Mouse (Mus musculus) mesoderm, embryonic 11.5 days (tissue): ENCODE measurements around the gene Trmo.

Source experiments
- DNase-seq: peaks from one replicate; pipeline ENCODE4 v3.0.0-alpha.2; 2012; ENCODE audit warnings: low read depth, low spot score

Gene Trmo

DNA sequence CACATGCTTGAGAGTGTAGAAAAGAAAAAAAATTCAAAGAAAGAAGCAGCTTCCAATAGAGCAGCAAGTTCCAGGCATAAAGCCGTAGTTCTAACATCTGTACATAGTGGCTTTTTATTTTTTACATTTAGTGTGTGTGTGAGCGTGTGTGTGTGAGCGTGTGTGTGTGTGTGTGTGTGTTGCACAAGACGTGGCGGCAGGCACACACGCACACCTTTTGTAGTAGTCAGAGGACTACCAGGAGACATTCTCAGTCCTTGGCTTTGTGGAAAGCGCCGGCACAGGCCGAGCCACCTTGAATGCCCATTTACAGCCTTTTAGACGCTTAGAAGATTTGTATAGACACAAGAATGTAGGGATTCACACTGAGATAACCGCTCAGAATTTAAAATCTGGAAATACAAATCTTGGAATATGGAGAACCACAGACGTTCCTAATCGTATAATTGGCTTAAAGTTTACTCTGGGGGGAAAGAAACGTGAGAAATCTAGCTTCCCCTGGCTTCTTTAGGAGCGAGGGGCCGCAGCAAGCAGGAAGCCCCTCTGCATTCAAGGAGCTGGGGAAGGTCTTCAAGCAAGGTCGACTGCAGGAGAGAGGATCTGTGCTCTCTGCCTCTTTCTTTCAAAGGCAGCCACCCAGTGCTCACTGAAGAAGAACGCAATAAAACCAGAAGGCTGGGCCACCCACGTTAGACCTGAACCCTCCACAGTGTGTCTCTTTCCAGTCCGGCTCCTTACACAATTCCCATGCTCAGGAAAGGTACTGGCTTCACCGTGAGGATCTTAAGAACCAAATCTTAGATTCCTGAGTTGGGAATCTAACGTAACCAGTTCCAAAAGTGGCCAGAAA lies 47.2 kb downstream of the Trmo start:
- no peak for DNase-seq

DNA sequence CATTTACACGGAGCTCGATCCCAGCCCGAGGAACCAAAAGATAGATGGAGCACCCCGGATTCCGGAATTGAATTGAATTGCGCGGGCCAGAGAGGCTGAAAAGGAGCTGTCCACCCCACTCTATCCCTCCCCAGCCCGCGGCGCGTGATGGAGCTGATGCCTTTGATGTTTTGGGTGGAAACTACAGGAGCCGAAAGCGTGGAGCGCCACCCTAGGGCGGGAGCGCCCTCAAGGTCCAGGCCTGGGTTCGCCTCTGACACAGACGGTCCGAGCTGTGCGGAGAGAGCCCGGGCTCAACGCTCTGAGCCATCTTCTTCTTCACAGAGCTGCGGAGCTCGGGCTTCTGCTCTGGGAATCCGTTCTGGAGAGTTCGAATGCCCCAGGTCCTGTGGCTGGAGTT lies 49.7 kb downstream of the Trmo start:
- DNase-seq = no peak

DNA sequence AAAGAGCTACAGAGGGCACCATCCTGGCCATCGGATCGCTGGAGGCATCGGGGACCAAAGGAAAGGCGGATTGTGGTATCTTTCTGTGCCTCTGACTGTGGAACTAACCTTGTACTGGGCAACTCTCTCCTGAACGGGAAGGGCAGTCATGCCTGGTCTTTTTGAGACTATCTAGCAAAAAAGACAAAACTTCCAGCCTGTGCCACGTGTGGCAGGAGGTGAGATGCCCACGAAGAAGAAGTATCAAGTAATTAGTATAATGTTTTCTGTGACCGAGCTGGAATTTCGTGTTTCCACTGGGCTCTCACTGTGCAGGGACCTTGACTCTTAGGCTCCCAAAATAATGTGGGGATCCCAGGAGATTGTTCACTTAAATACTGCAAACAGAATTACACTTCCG lies 50.2 kb downstream of the Trmo start:
- no peak for DNase-seq

GRCm38 (mm10) chr4:46337990-46338389 lies 51.2 kb downstream of the Trmo start:
- DNase-seq = no peak

DNA sequence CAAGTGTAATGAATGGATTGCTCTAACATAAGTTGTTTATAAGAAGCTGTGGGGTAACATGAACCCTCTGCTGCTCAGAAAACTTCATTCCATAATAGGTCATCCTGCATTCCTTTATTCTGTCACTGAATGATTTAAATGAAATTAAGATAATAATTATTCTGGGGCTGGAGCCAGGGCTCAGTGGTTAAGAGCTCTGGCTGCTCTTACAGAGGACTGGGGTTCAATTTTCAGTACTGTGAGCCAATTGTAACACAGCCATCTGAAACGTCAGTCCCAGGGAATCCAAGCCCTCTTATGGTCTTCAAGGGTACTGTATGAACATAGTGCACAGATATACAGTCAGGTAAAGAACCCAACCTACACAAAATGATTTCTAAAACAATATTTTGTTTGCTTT lies 53.4 kb downstream of the Trmo start:
- no peak for DNase-seq

DNA sequence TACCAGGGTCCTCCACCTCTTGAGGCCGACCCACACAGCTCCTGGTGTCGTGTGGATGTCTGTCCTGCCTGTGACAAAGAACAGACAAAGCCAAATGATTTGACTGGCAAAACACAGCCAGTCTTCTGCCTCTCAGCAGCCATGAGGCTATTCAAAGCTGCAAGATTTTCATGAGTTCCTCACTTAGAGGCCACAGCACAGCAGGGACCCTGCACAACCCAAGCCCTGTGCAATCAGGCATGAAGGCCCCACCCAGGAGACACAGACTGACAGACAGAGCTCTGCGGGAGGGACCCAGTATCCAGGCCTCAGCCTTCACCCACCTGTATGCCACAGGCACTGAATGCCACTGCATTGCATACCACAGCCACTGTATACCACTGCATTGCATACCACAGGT lies 60.3 kb downstream of the Trmo start:
- DNase-seq = no peak
